Mouse (Mus musculus) mouse trophoblast stem cell (cell line): Measurements from ENCODE around the gene Fnbp4.
"Not testable (repeated sequence)": the region's sequence is repeated elsewhere in the genome, so short reads cannot be mapped to it uniquely, and the experiment has no call there.

Experiments used
- in situ Hi-C, 2 experiments: fragments of 300-500 bp; cut with MseI, MboI; formaldehyde crosslinking; loops; 2 replicates in 1 of 2; 3 replicates in 1 of 2; pipeline ENCODE4 v1.15.1; 2025

The Fnbp4 gene

GRCm38 (mm10) chr2:90782901-90783486 lies 37.8 kb downstream of the Fnbp4 start:
- in situ Hi-C loops, result no loop called here

- in situ Hi-C loops, result no loop called here
These were observed 43.0 kb downstream of the Fnbp4 start for GRCm38 (mm10) chr2:90788126-90788525.

- in situ Hi-C loops, result no loop called here
These were observed 63.3 kb downstream of the Fnbp4 start for GRCm38 (mm10) chr2:90808241-90809126.

- in situ Hi-C loops, result no loop called here
These were observed 65.6 kb downstream of the Fnbp4 start for GRCm38 (mm10) chr2:90810751-90811150.

- in situ Hi-C loops, result no loop called here
These were observed 70.1 kb downstream of the Fnbp4 start for GRCm38 (mm10) chr2:90815266-90815665.

GRCm38 (mm10) chr2:90816144-90816543 lies 71.0 kb downstream of the Fnbp4 start:
- in situ Hi-C loops, result no loop called here

GRCm38 (mm10) chr2:90818710-90819109 lies 73.5 kb downstream of the Fnbp4 start:
- in situ Hi-C loops, result no loop called here

GRCm38 (mm10) chr2:90820894-90821293 lies 75.7 kb downstream of the Fnbp4 start:
- in situ Hi-C loops, result no loop called here

GRCm38 (mm10) chr2:90822978-90823377 lies 77.8 kb downstream of the Fnbp4 start:
- in situ Hi-C loops, result no loop called here

- in situ Hi-C loops, result no loop called here
These were observed 78.6 kb downstream of the Fnbp4 start for GRCm38 (mm10) chr2:90823781-90824180.

- in situ Hi-C loops, result not testable (repeated sequence)
These were observed 79.4 kb downstream of the Fnbp4 start for GRCm38 (mm10) chr2:90824528-90824927.

- in situ Hi-C loops, result no loop called here
These were observed 80.5 kb downstream of the Fnbp4 start for GRCm38 (mm10) chr2:90825515-90826172.

GRCm38 (mm10) chr2:90828739-90829138 lies 83.6 kb downstream of the Fnbp4 start:
- in situ Hi-C loops, result no loop called here
